Mouse (Mus musculus) left cerebral cortex, postnatal 10 days (tissue): ENCODE measurements around the gene Hyal2. TPM values are rescaled to one million over a fixed set of nuclear protein-coding genes. Genes with fewer than 3 reads are reported as not detected.

ENCODE experiments used
- DNase-seq, 2 experiments: peaks; one replicate each; pipeline ENCODE4 v3.0.0; 2021 to 2022; ENCODE audit warnings: low spot score in 2 of 2, mixed read lengths in 1 of 2; ENCODE audit errors: extremely low spot score in 1 of 2
- intact Hi-C: fragments of 180-260 bp; cut with DNase I; formaldehyde crosslinking; loops from one replicate; pipeline ENCODE4 v1.15.1; 2025
- total RNA-seq, 2 experiments: library from RNA; stranded (reverse); gene quantifications; 2 replicates each; pipeline ENCODE4 v1.2.3; 2021

Hyal2 gene
- total RNA-seq = 10 to 100 TPM; 13.2 to 20.1 TPM

- intact Hi-C loops = no loop called here
Measured at GRCm38 (mm10) chr9:107567702-107568319, at the start of gene Hyal2. Hyal2 (plus strand) TSS chr9:107567945.

GRCm38 (mm10) chr9:107520331-107520730 is 47.4 kb upstream of the Hyal2 start:
- intact Hi-C loops = no loop called here
- no peak for DNase-seq

More at GRCm38 (mm10) chr9:107567702-107568319, at the start of gene Hyal2:
- DNase-seq = peak in 1 of 2 experiments; percentile 73

- no peak for DNase-seq
- intact Hi-C loops = no loop called here
Measured at GRCm38 (mm10) chr9:107521190-107521589, 46.6 kb upstream of the Hyal2 start.

- DNase-seq = no peak
- intact Hi-C loops = no loop called here
Measured at GRCm38 (mm10) chr9:107521711-107522399, 45.9 kb upstream of the Hyal2 start.

GRCm38 (mm10) chr9:107522400-107522711 is 45.4 kb upstream of the Hyal2 start:
- DNase-seq = no peak
- intact Hi-C loops = no loop called here

- peak; percentile 76 to 84 for DNase-seq
Measured at GRCm38 (mm10) chr9:107526198-107527026, 41.3 kb upstream of the Hyal2 start.

GRCm38 (mm10) chr9:107533791-107534407 is 33.8 kb upstream of the Hyal2 start, which contains the start of gene Tmem115:
Tmem115 (plus strand) TSS chr9:107533945.
- DNase-seq = peak; percentile 95
- intact Hi-C loops = loop anchor here (10.0 kb wide), 1 partner anchor 649 kb away; the partner anchor contains the start of gene Rbm15b

More at GRCm38 (mm10) chr9:107526198-107527026, 41.3 kb upstream of the Hyal2 start:
- intact Hi-C loops = no loop called here

GRCm38 (mm10) chr9:107534408-107535202 is 33.1 kb upstream of the Hyal2 start:
- intact Hi-C loops = loop anchor here (10.0 kb wide), 1 partner anchor 650 kb away; the partner anchor contains the start of gene Rbm15b
- DNase-seq = peak in 1 of 2 experiments; percentile 65

- intact Hi-C loops = loop anchor here (10.0 kb wide), 1 partner anchor 653 kb away; the partner anchor contains the start of gene Rbm15b
- DNase-seq = no peak
Measured at GRCm38 (mm10) chr9:107538231-107538630, 29.5 kb upstream of the Hyal2 start.

GRCm38 (mm10) chr9:107538711-107539110 is 29.0 kb upstream of the Hyal2 start:
- intact Hi-C loops = loop anchor here (10.0 kb wide), 1 partner anchor 654 kb away; the partner anchor contains the start of gene Rbm15b
- no peak for DNase-seq

- DNase-seq = no peak
- intact Hi-C loops = loop anchor here (10.0 kb wide), 1 partner anchor 655 kb away; the partner anchor contains the start of gene Rbm15b
Measured at GRCm38 (mm10) chr9:107539940-107540339, 27.8 kb upstream of the Hyal2 start.

- intact Hi-C loops = no loop called here
- no peak for DNase-seq
Measured at GRCm38 (mm10) chr9:107540420-107540819, 27.3 kb upstream of the Hyal2 start.

GRCm38 (mm10) chr9:107541005-107541404 is 26.7 kb upstream of the Hyal2 start:
- DNase-seq = no peak
- intact Hi-C loops = no loop called here

GRCm38 (mm10) chr9:107541474-107542351 is 26.0 kb upstream of the Hyal2 start, which contains the start of the genes Cyb561d2 and Nprl2:
Cyb561d2 (minus strand) TSS chr9:107542193.
Nprl2 (plus strand) TSS chr9:107542226.
- intact Hi-C loops = no loop called here

GRCm38 (mm10) chr9:107542352-107542686 is 25.4 kb upstream of the Hyal2 start:
- intact Hi-C loops = no loop called here

More at GRCm38 (mm10) chr9:107541474-107542351, 26.0 kb upstream of the Hyal2 start, which contains the start of the genes Cyb561d2 and Nprl2:
- DNase-seq = peak; percentile 92 to 95

GRCm38 (mm10) chr9:107542721-107543120 is 25.0 kb upstream of the Hyal2 start:
- no peak for DNase-seq
- intact Hi-C loops = no loop called here

More at GRCm38 (mm10) chr9:107542352-107542686, 25.4 kb upstream of the Hyal2 start:
- DNase-seq = no peak

GRCm38 (mm10) chr9:107543299-107543698 is 24.4 kb upstream of the Hyal2 start:
- intact Hi-C loops = no loop called here
- no peak for DNase-seq
